Mouse (Mus musculus): ENCODE results near the gene Bdkrb1. TPM values are rescaled to one million over a fixed set of nuclear protein-coding genes. Genes with fewer than 3 reads are reported as not detected.

The Bdkrb1 gene
- total and polyA plus RNA-seq, 2 experiments from 2014 or later, result 0.11 TPM; not detected in 1

DNA sequence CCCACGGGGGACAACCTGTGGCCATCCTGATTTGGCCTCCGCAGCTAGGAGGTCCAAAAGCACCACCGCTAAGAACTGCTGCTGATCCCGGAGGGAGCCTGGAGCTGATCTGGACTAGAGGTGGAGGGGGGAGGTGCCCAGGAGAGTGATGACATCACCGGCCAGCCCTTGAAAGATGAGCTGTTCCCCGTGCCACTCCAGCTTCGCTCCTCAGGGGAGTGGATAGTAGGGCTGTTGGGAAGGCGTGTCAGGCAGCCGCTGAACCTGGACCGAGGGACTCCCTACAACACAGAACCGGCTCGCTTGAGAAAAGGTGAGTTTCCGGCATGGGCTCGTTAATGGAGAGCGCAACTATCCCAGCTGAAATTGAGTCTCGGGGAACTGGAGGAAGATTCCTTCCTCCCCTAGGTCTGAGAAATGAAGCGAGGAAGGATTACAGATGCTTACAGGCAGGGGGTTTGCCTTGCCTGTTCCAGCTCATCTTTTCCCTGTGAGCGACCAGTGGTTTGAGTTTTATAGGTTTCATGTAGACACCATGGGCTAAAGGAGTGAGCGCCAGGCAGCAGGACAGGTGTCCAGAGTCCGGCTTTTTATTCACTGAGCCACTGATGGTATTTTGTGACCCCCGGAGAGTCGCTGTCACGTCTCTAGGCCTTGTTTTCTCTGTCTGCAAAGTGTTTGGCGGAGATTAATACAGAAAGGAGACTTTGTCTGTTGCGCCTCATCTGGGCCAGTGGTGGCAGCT, 39.8 kb upstream of the Bdkrb1 start, which contains the start of gene Bdkrb2:
Bdkrb2 (plus strand) TSS at position 291 of the 745 bp plus-strand sequence.
- peak; percentile 17 for DNase-seq
- TF ChIP-seq CTCF (IDR thresholded peaks at IDR 0.05; ENCODE audit: low read depth), result no peak

DNA sequence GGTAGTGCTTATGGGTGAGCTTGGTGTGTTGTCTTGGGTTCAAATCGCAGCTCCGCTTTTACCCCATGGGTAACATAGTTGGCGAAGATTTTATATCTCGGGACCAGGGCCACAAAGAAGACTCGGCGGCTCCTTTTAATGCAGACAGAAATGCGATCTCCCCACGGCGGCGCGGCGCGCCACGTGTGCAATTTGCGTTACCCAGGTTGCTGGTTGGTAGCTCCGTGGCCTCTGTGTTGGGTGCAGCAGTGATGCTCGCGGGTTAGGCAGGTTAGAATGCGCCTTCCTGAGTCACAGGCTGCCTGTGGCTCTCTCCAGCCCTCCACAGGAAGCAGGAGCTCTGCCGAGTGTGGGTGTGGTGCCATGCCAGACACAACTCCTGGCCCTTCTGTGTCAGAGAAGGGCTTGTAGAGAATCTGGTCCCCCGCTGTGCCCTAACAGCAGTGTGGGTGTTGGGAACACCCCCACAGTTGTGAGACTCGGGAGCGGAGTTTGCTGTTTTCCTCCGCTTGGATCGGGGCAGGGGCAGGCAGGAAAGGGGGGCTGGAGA, 39.1 kb upstream of the Bdkrb1 start:
- H3K27me3 ChIP-seq (ENCODE audit: insufficient read depth, low read length), result peaks cover 28% of the 10 kb centered on the region
- no peak overlapping the region for H3K27ac ChIP-seq (ENCODE audit: low read depth, low read length)
- H3K9me3 ChIP-seq (ENCODE audit: low read length), result 0 out of 2 replicates have a peak, but pooled peaks cover 3% of the 10 kb centered on the region
- ATAC-seq (peak; percentile 47), DNase-seq (peak; percentile 30)
- H3K4me1 ChIP-seq (ENCODE audit: insufficient read depth), result peaks cover 5% of the 10 kb centered on the region; the same call in 1 of the 2 replicates
- TF ChIP-seq CTCF (IDR thresholded peaks at IDR 0.05; ENCODE audit: low read depth), result no peak
- WGBS, result 10% methylated on average over 25 of the region's 25 CpGs
- H3K4me2 ChIP-seq (ENCODE audit: low read depth), result peak overlapping the region; percentile 52
- peak overlapping the region; percentile 31 for H3K9ac ChIP-seq
- H3K4me3 ChIP-seq (ENCODE audit: low read depth, low read length), result peak overlapping the region; percentile 25
- no peaks in the 10 kb centered on the region for H3K36me3 ChIP-seq (ENCODE audit: insufficient read depth)

More for the DNA sequence above, 39.8 kb upstream of the Bdkrb1 start, which contains the start of gene Bdkrb2:
- peaks cover 28% of the 10 kb centered on the region for H3K27me3 ChIP-seq (ENCODE audit: insufficient read depth, low read length)
- peak within 1 kb of the TSS; percentile 44 for H3K9ac ChIP-seq
- H3K4me2 ChIP-seq (ENCODE audit: low read depth), result peak within 1 kb of the TSS; percentile 52
- H3K36me3 ChIP-seq (ENCODE audit: insufficient read depth), result no peaks in the 10 kb centered on the region
- peaks cover 5% of the 10 kb centered on the region; the same call in 1 of the 2 replicates for H3K4me1 ChIP-seq (ENCODE audit: insufficient read depth)
- H3K4me3 ChIP-seq (ENCODE audit: low read depth, low read length), result peak within 1 kb of the TSS; percentile 25
- H3K27ac ChIP-seq (ENCODE audit: low read depth, low read length), result no peak within 1 kb of the TSS
- ATAC-seq, result 0 out of 2 replicates have a peak, but pooled peaks have one; percentile 20
- WGBS, result 3% methylated on average over 25 of the region's 25 CpGs
- H3K9me3 ChIP-seq (ENCODE audit: low read length), result 0 out of 2 replicates have a peak, but pooled peaks cover 3% of the 10 kb centered on the region

DNA sequence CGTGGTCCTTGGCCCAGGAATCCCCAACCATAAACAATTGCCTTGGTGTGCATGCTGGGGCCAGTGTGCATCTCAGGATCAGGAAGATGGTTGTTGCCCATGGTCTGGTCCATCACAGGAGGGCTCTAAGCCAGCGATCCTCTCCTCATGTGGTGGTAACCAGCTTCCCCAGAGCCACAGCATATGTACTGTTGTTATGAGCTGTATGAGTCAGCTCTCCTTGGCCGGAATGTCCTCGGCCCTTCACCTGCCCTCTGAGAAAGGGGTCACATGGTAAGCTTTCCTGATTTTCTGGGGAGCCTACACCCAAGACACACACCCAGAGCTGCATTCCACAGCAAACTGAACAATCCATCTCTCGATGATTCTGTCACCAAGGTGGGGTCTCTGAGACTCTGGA, 37.7 kb upstream of the Bdkrb1 start:
- 81% methylated on average over 5 of the region's 5 CpGs for WGBS
- Histone ChIP-seq H3K9ac (no peak overlapping the region), H3K36me3 (ENCODE audit: insufficient read depth) (no peaks in the 10 kb centered on the region), H3K27me3 (ENCODE audit: insufficient read depth, low read length) (peaks cover 28% of the 10 kb centered on the region), H3K4me3 (ENCODE audit: low read depth, low read length) (no peak overlapping the region), H3K4me1 (ENCODE audit: insufficient read depth) (peaks cover 5% of the 10 kb centered on the region; the same call in 1 of the 2 replicates), H3K9me3 (ENCODE audit: low read length) (0 out of 2 replicates have a peak, but pooled peaks cover 3% of the 10 kb centered on the region), H3K4me2 (ENCODE audit: low read depth) (no peak overlapping the region), H3K27ac (ENCODE audit: low read depth, low read length) (no peak overlapping the region)
- TF ChIP-seq CTCF (IDR thresholded peaks at IDR 0.05; ENCODE audit: low read depth), result no peak
- no peak for ATAC-seq
- no peak for DNase-seq

DNA sequence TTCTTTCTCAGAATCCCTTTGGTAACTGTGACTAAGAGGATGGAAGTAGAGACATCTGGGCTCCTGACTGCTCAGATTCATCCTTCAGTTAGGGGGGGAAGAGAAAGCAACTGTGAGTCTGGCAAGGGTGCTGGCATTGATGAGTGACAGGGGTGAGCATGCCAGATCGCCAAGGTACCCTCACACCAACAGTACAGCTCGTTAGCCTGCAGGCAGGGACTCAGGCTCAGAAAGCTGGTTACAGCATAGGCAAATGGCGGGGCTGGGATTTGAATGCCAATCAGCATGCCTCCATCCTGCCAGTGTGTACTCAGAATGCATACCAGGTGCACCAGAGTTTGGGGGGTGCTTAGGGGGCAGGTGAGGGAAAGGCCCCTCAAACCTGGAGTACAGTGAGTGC, 31.0 kb upstream of the Bdkrb1 start:
- no peak for TF ChIP-seq CTCF (IDR thresholded peaks at IDR 0.05; ENCODE audit: low read depth)
- H3K4me1 ChIP-seq (ENCODE audit: insufficient read depth), result no peaks in the 10 kb centered on the region
- H3K4me3 ChIP-seq (ENCODE audit: low read depth, low read length), result no peak overlapping the region
- H3K36me3 ChIP-seq (ENCODE audit: insufficient read depth), result no peaks in the 10 kb centered on the region
- H3K27me3 ChIP-seq (ENCODE audit: insufficient read depth, low read length), result no peaks in the 10 kb centered on the region
- 0 out of 2 replicates have a peak, but pooled peaks cover 1% of the 10 kb centered on the region for H3K9me3 ChIP-seq (ENCODE audit: low read length)
- no peak overlapping the region for H3K27ac ChIP-seq (ENCODE audit: low read depth, low read length)
- 32% methylated on average over 3 of the region's 3 CpGs for WGBS
- no peak overlapping the region for H3K9ac ChIP-seq
- DNase-seq, result peak; percentile 15
- peak; percentile 29; the same call in 1 of the 2 replicates for ATAC-seq
- H3K4me2 ChIP-seq (ENCODE audit: low read depth), result no peak overlapping the region

DNA sequence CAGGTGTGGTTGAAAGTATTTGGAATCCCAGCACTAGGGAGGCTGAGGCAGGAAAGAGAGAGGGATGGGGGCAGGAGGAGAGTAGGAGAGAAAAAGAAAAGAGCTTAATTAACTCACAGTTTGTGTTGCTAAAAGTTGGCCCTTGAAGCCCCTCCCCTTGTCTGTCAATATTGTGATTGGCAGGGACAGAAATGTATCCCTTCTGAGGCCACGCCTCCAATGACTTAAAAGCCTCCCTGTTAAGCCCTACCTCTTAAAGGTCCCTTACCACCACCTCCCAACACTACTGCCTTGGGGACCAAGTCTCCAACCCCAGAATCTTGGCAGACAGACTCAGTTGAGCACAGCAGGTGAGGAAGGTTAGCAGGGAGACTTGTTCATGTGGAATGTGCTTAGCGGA, 30.3 kb upstream of the Bdkrb1 start:
- H3K36me3 ChIP-seq (ENCODE audit: insufficient read depth), result no peaks in the 10 kb centered on the region
- no peak overlapping the region for H3K9ac ChIP-seq
- ATAC-seq (no peak), DNase-seq (no peak)
- no peak for TF ChIP-seq CTCF (IDR thresholded peaks at IDR 0.05; ENCODE audit: low read depth)
- H3K4me3 ChIP-seq (ENCODE audit: low read depth, low read length), result no peak overlapping the region
- 80% methylated on average over 2 of the region's 2 CpGs for WGBS
- H3K4me2 ChIP-seq (ENCODE audit: low read depth), result no peak overlapping the region
- H3K9me3 ChIP-seq (ENCODE audit: low read length), result no peaks in the 10 kb centered on the region
- H3K27me3 ChIP-seq (ENCODE audit: insufficient read depth, low read length), result no peaks in the 10 kb centered on the region
- H3K4me1 ChIP-seq (ENCODE audit: insufficient read depth), result no peaks in the 10 kb centered on the region
- no peak overlapping the region for H3K27ac ChIP-seq (ENCODE audit: low read depth, low read length)

GRCm38 (mm10) chr12:105574356-105574755, 28.5 kb upstream of the Bdkrb1 start:
- Histone ChIP-seq H3K27ac (ENCODE audit: low read depth, low read length) (no peak overlapping the region), H3K36me3 (ENCODE audit: insufficient read depth) (no peaks in the 10 kb centered on the region), H3K4me3 (ENCODE audit: low read depth, low read length) (no peak overlapping the region), H3K9ac (no peak overlapping the region), H3K4me1 (ENCODE audit: insufficient read depth) (no peaks in the 10 kb centered on the region), H3K27me3 (ENCODE audit: insufficient read depth, low read length) (no peaks in the 10 kb centered on the region), H3K4me2 (ENCODE audit: low read depth) (no peak overlapping the region), H3K9me3 (ENCODE audit: low read length) (no peaks in the 10 kb centered on the region)
- no peak for TF ChIP-seq CTCF (IDR thresholded peaks at IDR 0.05; ENCODE audit: low read depth)
- 83% methylated on average over 4 of the region's 4 CpGs for WGBS
- no peak for DNase-seq
- ATAC-seq, result no peak

DNA sequence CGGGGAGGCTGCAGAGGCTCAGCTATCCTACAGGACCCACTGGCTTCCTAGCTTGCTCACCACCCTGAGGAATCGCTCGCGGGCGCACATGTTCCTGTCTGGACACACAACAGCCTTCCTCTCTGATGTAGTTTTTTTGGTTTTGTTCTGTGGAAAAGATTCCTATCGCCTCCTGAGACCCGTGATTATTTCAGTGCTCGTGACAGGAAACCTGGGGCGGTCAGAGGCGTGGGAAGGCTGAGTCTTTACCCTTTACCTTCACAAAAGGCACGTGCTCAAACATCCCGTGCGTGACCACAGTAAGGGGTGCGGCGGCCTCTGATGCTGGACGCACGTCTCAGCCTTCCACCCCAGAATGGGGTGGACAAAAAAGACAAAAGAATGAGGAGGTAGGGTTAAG, 22.4 kb upstream of the Bdkrb1 start:
- no peak for TF ChIP-seq CTCF (IDR thresholded peaks at IDR 0.05; ENCODE audit: low read depth)
- Histone ChIP-seq H3K9me3 (ENCODE audit: low read length) (no peaks in the 10 kb centered on the region), H3K4me2 (ENCODE audit: low read depth) (no peak overlapping the region), H3K4me1 (ENCODE audit: insufficient read depth) (no peaks in the 10 kb centered on the region), H3K36me3 (ENCODE audit: insufficient read depth) (no peaks in the 10 kb centered on the region), H3K27ac (ENCODE audit: low read depth, low read length) (no peak overlapping the region), H3K4me3 (ENCODE audit: low read depth, low read length) (no peak overlapping the region), H3K9ac (no peak overlapping the region), H3K27me3 (ENCODE audit: insufficient read depth, low read length) (no peaks in the 10 kb centered on the region)
- DNase-seq, result no peak
- ATAC-seq, result no peak
- WGBS, result 83% methylated on average over 17 of the region's 17 CpGs
